Mouse (Mus musculus) forebrain, embryonic 10.5 days (tissue): ENCODE data around the gene Sh3bp4. TPM values are rescaled to one million over a fixed set of nuclear protein-coding genes. Genes with fewer than 3 reads are reported as not detected.

Source experiments
- DNase-seq: peaks from one replicate; pipeline ENCODE4 v3.0.0-alpha.2; 2017; ENCODE audit warnings: low spot score; ENCODE audit errors: extremely low spot score
- H3K27ac ChIP-seq: fragments of 300-500 bp; sonication (generic); 2 replicates; pipeline ENCODE4 v1.5.1; 2016; ENCODE audit warnings: mild to moderate bottlenecking
- H3K27me3 ChIP-seq: fragments of 300-500 bp; sonication (generic); 2 replicates; pipeline ENCODE4 v1.6.1; 2016; ENCODE audit warnings: mild to moderate bottlenecking; ENCODE audit not compliant: poor library complexity, severe bottlenecking
- H3K36me3 ChIP-seq: fragments of 300-500 bp; sonication (generic); replicated peaks from 2 replicates; pipeline ENCODE4 v1.6.1; 2016; ENCODE audit warnings: mild to moderate bottlenecking, moderate library complexity
- H3K4me1 ChIP-seq: fragments of 300-500 bp; sonication (generic); 2 replicates; pipeline ENCODE4 v1.6.1; 2016
- H3K4me3 ChIP-seq: fragments of 300-500 bp; sonication (generic); 2 replicates; pipeline ENCODE4 v1.5.1; 2016; ENCODE audit warnings: mild to moderate bottlenecking, moderate library complexity
- H3K9me3 ChIP-seq: fragments of 300-500 bp; sonication (generic); 2 replicates; pipeline ENCODE4 v1.6.1; 2016; ENCODE audit warnings: mild to moderate bottlenecking, moderate library complexity
- WGBS: fragments of 180-500 bp; shearing (Covaris S2); methylation state at CpG from one replicate; pipeline ENCODE4 v1.1.7; 2016; 5-methylcytosine and 5-hydroxymethylcytosine counted together
- polyA plus RNA-seq: library from polyadenylated mRNA; unstranded; fragments of >200 nt; fragmentation: Nextera tagmentation; extraction: Ambion mirVana; gene quantifications from 2 replicates; pipeline ENCODE4 v1.2.1, GENCODE M21; 2016

Sh3bp4 gene
- polyA plus RNA-seq, 1 experiment from 2014 or later: 28.7 TPM

GRCm38 (mm10) chr1:89184839-89185238 lies 114.6 kb downstream of the Sh3bp4 start:
- Histone ChIP-seq H3K27me3 (no peaks in the 10 kb centered on the region), H3K27ac (peak overlapping the region; percentile 53; the same call in 1 of the 2 replicates), H3K36me3 (no peaks in the 10 kb centered on the region), H3K4me1 (peaks cover 63% of the 10 kb centered on the region), H3K4me3 (no peak overlapping the region), H3K9me3 (peaks cover 6% of the 10 kb centered on the region; the same call in 1 of the 2 replicates)
- no peak for DNase-seq

GRCm38 (mm10) chr1:89187441-89187840 lies 117.2 kb downstream of the Sh3bp4 start:
- no peak for DNase-seq
- Histone ChIP-seq H3K36me3 (no peaks in the 10 kb centered on the region), H3K27me3 (no peaks in the 10 kb centered on the region), H3K4me1 (peaks cover 80% of the 10 kb centered on the region), H3K9me3 (no peaks in the 10 kb centered on the region), H3K4me3 (no peak overlapping the region), H3K27ac (peak overlapping the region; percentile 45; the same call in 1 of the 2 replicates)
- whole genome bisulfite sequencing: 88% methylated on average over 7 of the region's 7 CpGs

DNA sequence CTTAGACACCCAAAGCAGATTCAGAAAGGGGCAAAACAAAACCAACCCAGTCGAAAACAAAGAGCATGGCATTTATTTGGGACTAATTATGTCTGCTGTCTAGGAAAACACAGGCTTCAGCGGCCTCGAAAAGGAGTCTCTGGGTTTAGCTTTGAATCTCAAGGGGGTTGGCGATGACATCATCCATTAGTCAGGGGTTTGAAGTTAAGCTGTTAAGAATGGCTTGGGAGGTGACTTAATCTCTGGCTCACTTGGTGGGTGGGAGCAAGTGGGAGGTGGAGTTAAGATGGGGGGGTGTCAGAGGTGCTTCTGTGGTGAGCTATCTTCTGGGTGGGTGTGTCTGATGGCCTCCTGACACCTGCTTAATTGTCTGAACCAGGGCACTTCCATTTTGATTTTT lies 117.9 kb downstream of the Sh3bp4 start:
- Histone ChIP-seq H3K27ac (peak overlapping the region; percentile 63), H3K9me3 (no peaks in the 10 kb centered on the region), H3K4me3 (no peak overlapping the region), H3K27me3 (no peaks in the 10 kb centered on the region), H3K4me1 (peaks cover 75% of the 10 kb centered on the region), H3K36me3 (no peaks in the 10 kb centered on the region)
- peak; percentile 46 for DNase-seq
- WGBS: 34% methylated on average over 4 of the region's 4 CpGs

- WGBS: 80% methylated on average over 5 of the region's 5 CpGs
- no peaks in the 10 kb centered on the region for H3K27me3 ChIP-seq
- no peak overlapping the region for H3K4me3 ChIP-seq
- no peaks in the 10 kb centered on the region for H3K36me3 ChIP-seq
- H3K9me3 ChIP-seq: no peaks in the 10 kb centered on the region
- DNase-seq: no peak
- H3K4me1 ChIP-seq: peaks cover 65% of the 10 kb centered on the region
- peak overlapping the region; percentile 48 for H3K27ac ChIP-seq
Observed at GRCm38 (mm10) chr1:89189204-89189603, 119.0 kb downstream of the Sh3bp4 start.

- 45% methylated on average over 7 of the region's 7 CpGs for WGBS
Observed at GRCm38 (mm10) chr1:89190621-89191020, 120.4 kb downstream of the Sh3bp4 start.

GRCm38 (mm10) chr1:89191127-89191740 lies 121.0 kb downstream of the Sh3bp4 start:
- no peaks in the 10 kb centered on the region for H3K27me3 ChIP-seq
- no peak overlapping the region for H3K4me3 ChIP-seq
- peak; percentile 82 for DNase-seq
- no peaks in the 10 kb centered on the region for H3K36me3 ChIP-seq
- 19% methylated on average over 11 of the region's 11 CpGs for WGBS
- H3K9me3 ChIP-seq: no peaks in the 10 kb centered on the region
- H3K27ac ChIP-seq: peak overlapping the region; percentile 74
- peaks cover 67% of the 10 kb centered on the region for H3K4me1 ChIP-seq

More at GRCm38 (mm10) chr1:89190621-89191020, 120.4 kb downstream of the Sh3bp4 start:
- Histone ChIP-seq H3K4me3 (no peak overlapping the region), H3K9me3 (no peaks in the 10 kb centered on the region), H3K27me3 (no peaks in the 10 kb centered on the region), H3K4me1 (peaks cover 65% of the 10 kb centered on the region), H3K27ac (peak overlapping the region; percentile 48), H3K36me3 (no peaks in the 10 kb centered on the region)
- DNase-seq: no peak

DNA sequence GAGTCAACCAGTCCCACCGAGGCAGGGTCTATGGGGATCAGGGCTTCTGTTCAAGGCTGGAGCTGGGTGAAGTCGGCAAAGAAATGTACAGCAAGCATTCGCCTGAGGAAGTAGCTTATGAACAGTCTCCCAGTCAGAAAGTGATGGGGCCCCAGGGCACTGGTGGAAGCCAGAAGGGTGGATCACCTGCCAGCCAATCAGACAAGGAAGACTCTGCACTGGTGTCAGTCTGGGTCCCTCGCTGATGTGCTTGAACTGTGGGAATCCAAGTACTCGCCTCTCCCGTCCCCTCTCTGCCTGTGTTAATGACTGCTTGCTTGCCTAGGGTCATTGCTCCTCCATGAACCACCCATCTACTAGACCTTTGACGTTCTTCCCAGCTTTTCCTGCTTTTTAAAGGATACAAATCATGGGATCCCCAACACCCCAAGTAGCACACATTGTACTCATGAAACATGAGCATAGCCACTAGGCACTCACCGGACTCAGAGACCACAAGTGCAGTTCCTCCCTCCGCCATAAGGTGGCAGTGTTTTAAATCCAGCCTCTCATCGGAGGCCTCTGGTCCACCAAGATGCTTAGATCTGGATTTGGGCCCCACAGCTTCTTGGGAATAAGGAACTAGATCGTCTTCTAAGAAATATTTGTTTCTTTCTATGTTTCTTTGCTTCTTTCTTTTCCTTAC lies 122.5 kb downstream of the Sh3bp4 start:
- 75% methylated on average over 11 of the region's 11 CpGs for WGBS
- Histone ChIP-seq H3K4me3 (no peak overlapping the region), H3K9me3 (no peaks in the 10 kb centered on the region), H3K27ac (peak overlapping the region; percentile 9; the same call in 1 of the 2 replicates), H3K36me3 (no peaks in the 10 kb centered on the region), H3K4me1 (peaks cover 58% of the 10 kb centered on the region), H3K27me3 (no peaks in the 10 kb centered on the region)
- no peak for DNase-seq

- WGBS: 83% methylated on average over 7 of the region's 7 CpGs
- no peak for DNase-seq
- H3K27ac ChIP-seq: no peak overlapping the region
- H3K4me3 ChIP-seq: no peak overlapping the region
- H3K9me3 ChIP-seq: no peaks in the 10 kb centered on the region; the same call in 1 of the 2 replicates
- peaks cover 49% of the 10 kb centered on the region for H3K4me1 ChIP-seq
- no peaks in the 10 kb centered on the region for H3K27me3 ChIP-seq
- H3K36me3 ChIP-seq: no peaks in the 10 kb centered on the region
Observed at GRCm38 (mm10) chr1:89193576-89193975, 123.4 kb downstream of the Sh3bp4 start.

DNA sequence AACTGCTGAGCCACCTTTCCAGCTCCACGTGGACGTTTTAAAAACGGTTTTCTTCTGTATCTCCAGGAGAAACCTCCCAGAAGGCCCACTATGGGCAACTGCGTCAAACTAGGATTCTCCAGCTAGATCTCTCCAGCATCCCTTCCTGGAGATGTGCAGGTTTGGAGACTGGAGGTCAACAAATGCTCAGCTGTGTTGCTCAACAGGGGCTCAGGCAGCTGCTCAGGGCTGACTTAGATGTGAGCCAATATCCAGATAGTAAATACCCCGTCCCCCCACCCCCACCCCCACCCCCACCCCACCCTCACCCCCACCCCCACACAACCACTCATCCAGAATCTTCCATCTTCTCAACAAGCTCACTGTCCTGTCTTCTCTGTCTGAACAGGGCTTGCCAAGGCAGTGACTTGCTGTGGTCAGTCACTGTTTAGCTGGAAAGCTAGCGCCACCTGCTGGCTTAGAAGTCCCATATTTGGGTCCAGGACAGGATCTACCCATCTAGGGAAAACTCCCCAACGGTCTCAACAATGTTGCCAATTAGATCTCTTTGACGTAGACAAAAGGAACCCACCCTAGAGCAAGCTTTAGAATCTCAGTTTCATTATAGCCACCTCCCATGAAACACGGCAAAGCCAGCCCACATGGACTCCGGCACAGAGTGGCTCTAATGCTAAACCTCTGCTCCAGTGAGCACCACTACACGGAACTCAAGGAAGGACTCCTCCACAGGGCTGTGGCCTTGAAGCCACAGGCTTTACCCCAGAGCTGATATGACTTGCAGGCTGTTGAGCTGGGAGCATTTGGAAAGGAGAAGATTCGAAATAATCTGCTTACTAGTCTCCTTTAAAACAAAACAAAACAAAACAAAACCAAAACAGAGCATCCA lies 125.9 kb downstream of the Sh3bp4 start:
- Histone ChIP-seq H3K27ac (no peak overlapping the region), H3K9me3 (peaks cover 2% of the 10 kb centered on the region; the same call in 1 of the 2 replicates), H3K4me3 (no peak overlapping the region), H3K27me3 (no peaks in the 10 kb centered on the region), H3K4me1 (peaks cover 24% of the 10 kb centered on the region), H3K36me3 (no peaks in the 10 kb centered on the region)
- 50% methylated on average over 12 of the region's 12 CpGs for WGBS
- DNase-seq: peak; percentile 83
